Mouse (Mus musculus) forebrain, embryonic 12.5 days (tissue): Measurements from ENCODE around the gene Mpp2. TPM values are rescaled to one million over a fixed set of nuclear protein-coding genes. Genes with fewer than 3 reads are reported as not detected.

Experiments
- ATAC-seq: fragments of 200-750 bp; cut with Nextera tagmentation; 2 replicates; pipeline ENCODE4 v1.8.0; 2017; ENCODE audit warnings: moderate TSS enrichment; ENCODE audit not compliant: low FRiP score
- H3K27ac ChIP-seq: fragments of 300-500 bp; sonication (generic); 2 replicates; pipeline ENCODE4 v1.5.1; 2016; ENCODE audit warnings: mild to moderate bottlenecking
- H3K27me3 ChIP-seq: fragments of 300-500 bp; sonication (generic); 2 replicates; pipeline ENCODE4 v1.6.1; 2016; ENCODE audit warnings: mild to moderate bottlenecking
- H3K36me3 ChIP-seq: fragments of 300-500 bp; sonication (generic); replicated peaks from 2 replicates; pipeline ENCODE4 v1.6.1; 2016; ENCODE audit warnings: mild to moderate bottlenecking
- H3K4me1 ChIP-seq: fragments of 300-500 bp; sonication (generic); 2 replicates; pipeline ENCODE4 v1.6.1; 2016
- H3K4me2 ChIP-seq: fragments of 300-500 bp; sonication (generic); 2 replicates; pipeline ENCODE4 v1.6.1; 2016; ENCODE audit warnings: mild to moderate bottlenecking, moderate library complexity
- H3K4me3 ChIP-seq: fragments of 300-500 bp; sonication (generic); replicated peaks from 2 replicates; pipeline ENCODE4 v1.5.1; 2016; ENCODE audit warnings: mild to moderate bottlenecking
- H3K9ac ChIP-seq: fragments of 300-500 bp; sonication (generic); 2 replicates; pipeline ENCODE4 v1.6.1; 2016; ENCODE audit warnings: mild to moderate bottlenecking
- H3K9me3 ChIP-seq: fragments of 300-500 bp; sonication (generic); 2 replicates; pipeline ENCODE4 v1.6.1; 2016
- WGBS: fragments of 180-500 bp; shearing (Covaris S2); methylation state at CpG from one replicate; pipeline ENCODE4 v1.1.7; 2016; 5-methylcytosine and 5-hydroxymethylcytosine counted together
- polyA plus RNA-seq: library from polyadenylated mRNA; unstranded; fragments of >200 nt; fragmentation: Nextera tagmentation; extraction: Ambion mirVana; gene quantifications from 2 replicates; pipeline ENCODE4 v1.2.1, GENCODE M21; 2016

Mpp2 gene
- polyA plus RNA-seq, 1 experiment from 2014 or later = 24.9 TPM

DNA sequence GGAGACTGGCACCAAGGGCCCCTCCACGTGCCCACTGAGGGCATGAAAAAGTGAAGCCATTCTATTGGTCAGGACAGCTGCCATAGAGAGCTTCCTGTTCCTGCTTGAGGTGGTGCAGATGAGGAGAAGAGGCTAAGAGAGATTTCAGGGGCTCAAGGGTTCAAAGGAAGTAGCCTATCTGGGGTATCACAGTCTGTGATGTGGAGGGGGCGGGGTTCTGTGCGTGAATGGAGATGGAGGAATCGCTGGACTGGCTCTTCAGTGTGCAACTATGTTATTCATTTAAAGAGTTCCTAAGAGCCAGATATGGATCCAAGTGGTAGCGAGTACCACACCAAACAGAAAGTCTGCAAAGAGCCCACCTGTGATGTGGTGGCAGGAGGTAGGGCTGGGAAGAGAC is 8.1 kb upstream of the Mpp2 start:
- H3K4me3 ChIP-seq = no peak overlapping the region
- no peak for ATAC-seq
- H3K9ac ChIP-seq = no peak overlapping the region
- H3K4me2 ChIP-seq = peak overlapping the region; percentile 53
- WGBS = 74% methylated on average over 5 of the region's 5 CpGs
- H3K27ac ChIP-seq = no peak overlapping the region
- H3K36me3 ChIP-seq = no peaks in the 10 kb centered on the region
- peaks cover 15% of the 10 kb centered on the region for H3K4me1 ChIP-seq
- H3K27me3 ChIP-seq = peaks cover 35% of the 10 kb centered on the region
- no peaks in the 10 kb centered on the region for H3K9me3 ChIP-seq

GRCm38 (mm10) chr11:102095676-102096075 is 7.4 kb upstream of the Mpp2 start:
- WGBS = 74% methylated on average over 3 of the region's 3 CpGs
- Histone ChIP-seq H3K27ac (no peak overlapping the region), H3K4me2 (no peak overlapping the region), H3K9ac (no peak overlapping the region), H3K27me3 (peaks cover 28% of the 10 kb centered on the region), H3K9me3 (no peaks in the 10 kb centered on the region), H3K4me1 (peaks cover 15% of the 10 kb centered on the region), H3K4me3 (no peak overlapping the region), H3K36me3 (no peaks in the 10 kb centered on the region)
- ATAC-seq = no peak

- Histone ChIP-seq H3K36me3 (peaks cover 8% of the 10 kb centered on the region), H3K4me1 (peaks cover 38% of the 10 kb centered on the region)
- ATAC-seq = peak; percentile 58
Measured at GRCm38 (mm10) chr11:102089088-102089808, 933 bp upstream of the Mpp2 start.

DNA sequence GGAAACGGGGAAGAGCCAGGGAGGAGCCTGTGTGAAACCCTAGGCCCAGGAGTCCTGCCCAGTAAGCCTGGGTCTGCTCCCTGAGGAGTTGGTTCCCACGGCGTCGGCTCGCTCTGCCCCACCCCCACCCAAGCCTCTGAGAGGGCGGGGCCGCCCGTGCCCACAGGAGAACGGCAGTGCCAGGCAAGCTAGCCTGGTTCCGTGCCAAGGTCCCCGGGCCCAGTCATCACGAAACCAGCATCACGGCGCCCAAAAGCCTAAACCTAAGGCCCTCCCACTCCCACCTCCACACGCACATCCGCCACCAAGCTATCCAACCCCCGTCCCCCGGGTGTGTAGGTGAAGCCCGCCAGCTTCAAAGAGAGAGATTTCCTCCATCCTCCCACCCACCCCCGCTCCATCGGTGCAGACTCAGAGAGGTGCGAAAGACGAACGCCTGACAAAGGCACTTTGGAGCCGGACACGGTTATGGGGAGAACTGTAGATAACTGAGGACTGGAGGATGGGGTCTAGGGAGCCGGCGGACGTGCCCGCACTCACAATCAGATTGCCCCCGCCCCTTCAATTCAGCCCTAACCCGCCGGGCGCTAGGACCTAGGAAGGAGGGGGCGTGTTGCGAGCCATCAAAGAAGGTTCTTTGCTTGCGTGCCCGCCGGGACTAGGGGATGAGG is 1.1 kb downstream of the Mpp2 start:
- peaks cover 55% of the 10 kb centered on the region for H3K4me1 ChIP-seq
- peak overlapping the region; percentile 96 for H3K27ac ChIP-seq
- no peaks in the 10 kb centered on the region for H3K9me3 ChIP-seq
- under 1% methylated on average over 39 of the region's 39 CpGs for WGBS
- H3K9ac ChIP-seq = peak overlapping the region; percentile 64
- peaks cover 13% of the 10 kb centered on the region for H3K36me3 ChIP-seq
- peak; percentile 80 for ATAC-seq
- H3K4me3 ChIP-seq = peak overlapping the region; percentile 56
- H3K27me3 ChIP-seq = no peaks in the 10 kb centered on the region
- peak overlapping the region; percentile 86 for H3K4me2 ChIP-seq

More at GRCm38 (mm10) chr11:102089088-102089808, 933 bp upstream of the Mpp2 start:
- Histone ChIP-seq H3K4me3 (peak overlapping the region; percentile 56), H3K27ac (peak overlapping the region; percentile 96), H3K27me3 (no peaks in the 10 kb centered on the region), H3K9ac (peak overlapping the region; percentile 64), H3K4me2 (peak overlapping the region; percentile 86), H3K9me3 (no peaks in the 10 kb centered on the region)
- under 1% methylated on average over 20 of the region's 20 CpGs for WGBS

- Histone ChIP-seq H3K27me3 (no peaks in the 10 kb centered on the region), H3K36me3 (peaks cover 13% of the 10 kb centered on the region), H3K9me3 (no peaks in the 10 kb centered on the region), H3K4me3 (peak overlapping the region; percentile 56), H3K9ac (peak overlapping the region; percentile 64), H3K27ac (peak overlapping the region; percentile 96), H3K4me2 (peak overlapping the region; percentile 86), H3K4me1 (peaks cover 64% of the 10 kb centered on the region)
- ATAC-seq = no peak
- WGBS = 13% methylated on average over 3 of the region's 3 CpGs
Measured at GRCm38 (mm10) chr11:102086331-102086730, 2.0 kb downstream of the Mpp2 start.

DNA sequence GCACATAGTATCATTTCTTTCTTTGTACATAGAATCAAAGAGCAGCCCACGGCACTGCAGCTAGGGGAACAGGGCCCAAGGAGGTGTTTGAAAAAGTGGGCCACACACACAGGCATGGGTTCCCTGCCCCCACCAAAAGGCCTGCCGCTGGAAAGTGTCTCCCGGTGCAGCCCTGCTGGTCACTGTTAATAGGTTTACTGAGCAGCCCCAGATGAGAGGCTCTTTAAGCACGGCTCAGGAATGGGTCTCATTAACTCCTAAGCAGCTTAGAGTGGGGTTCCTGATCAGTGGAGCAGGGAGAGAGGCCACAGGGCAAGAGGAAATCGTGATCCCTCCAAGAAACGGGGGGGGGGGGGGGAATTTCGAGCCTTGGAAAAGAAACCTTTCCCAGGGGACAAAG is 4.2 kb downstream of the Mpp2 start:
- Histone ChIP-seq H3K4me3 (no peak overlapping the region), H3K9me3 (no peaks in the 10 kb centered on the region), H3K27me3 (no peaks in the 10 kb centered on the region), H3K36me3 (peaks cover 26% of the 10 kb centered on the region), H3K4me2 (no peak overlapping the region), H3K27ac (peak overlapping the region; percentile 22; the same call in 1 of the 2 replicates), H3K4me1 (peaks cover 57% of the 10 kb centered on the region), H3K9ac (no peak overlapping the region)
- no peak for ATAC-seq
- WGBS = 9% methylated on average over 7 of the region's 7 CpGs

DNA sequence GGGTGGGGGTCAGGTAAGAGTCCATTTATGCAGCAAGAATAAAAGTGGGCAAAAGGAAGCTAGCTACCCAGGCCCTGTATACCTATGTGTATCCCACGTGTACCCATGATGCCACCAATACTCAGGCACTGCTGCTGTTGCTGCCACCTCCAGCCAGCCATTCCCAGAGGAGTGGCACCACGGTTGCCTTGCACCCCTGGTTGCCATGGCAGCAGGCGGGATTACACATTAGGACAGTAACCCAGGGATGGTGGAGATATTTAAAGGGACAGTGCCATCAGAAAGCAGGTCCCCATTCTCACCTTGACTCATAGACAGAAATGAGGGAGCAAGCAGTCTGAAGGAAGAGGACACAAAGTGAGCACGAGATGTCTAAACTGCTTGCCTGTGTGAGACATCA is 5.1 kb downstream of the Mpp2 start:
- Histone ChIP-seq H3K27me3 (no peaks in the 10 kb centered on the region), H3K27ac (no peak overlapping the region), H3K4me3 (no peak overlapping the region), H3K9ac (no peak overlapping the region), H3K4me2 (peak overlapping the region; percentile 83), H3K4me1 (peaks cover 53% of the 10 kb centered on the region), H3K36me3 (peaks cover 35% of the 10 kb centered on the region), H3K9me3 (no peaks in the 10 kb centered on the region)
- WGBS = 44% methylated on average over 4 of the region's 4 CpGs
- no peak for ATAC-seq

- H3K4me3 ChIP-seq = peak overlapping the region; percentile 40
- peaks cover 38% of the 10 kb centered on the region for H3K36me3 ChIP-seq
- H3K4me1 ChIP-seq = peaks cover 53% of the 10 kb centered on the region
- no peaks in the 10 kb centered on the region for H3K27me3 ChIP-seq
- 3% methylated on average over 18 of the region's 18 CpGs for WGBS
- no peak overlapping the region for H3K27ac ChIP-seq
- peak overlapping the region; percentile 83 for H3K4me2 ChIP-seq
- peak overlapping the region; percentile 54 for H3K9ac ChIP-seq
- peak; percentile 89 for ATAC-seq
- H3K9me3 ChIP-seq = no peaks in the 10 kb centered on the region
Measured at GRCm38 (mm10) chr11:102082322-102082721, 6.0 kb downstream of the Mpp2 start.

- Histone ChIP-seq H3K9me3 (no peaks in the 10 kb centered on the region), H3K9ac (no peak overlapping the region), H3K4me3 (no peak overlapping the region), H3K4me1 (peaks cover 7% of the 10 kb centered on the region), H3K4me2 (no peak overlapping the region), H3K27me3 (no peaks in the 10 kb centered on the region), H3K36me3 (peaks cover 33% of the 10 kb centered on the region), H3K27ac (no peak overlapping the region)
- 88% methylated on average over 14 of the region's 14 CpGs for WGBS
- no peak for ATAC-seq
Measured at GRCm38 (mm10) chr11:102073722-102074121, 14.6 kb downstream of the Mpp2 start.

- no peak overlapping the region for H3K4me3 ChIP-seq
- H3K9me3 ChIP-seq = no peaks in the 10 kb centered on the region
- peaks cover 26% of the 10 kb centered on the region for H3K36me3 ChIP-seq
- H3K4me2 ChIP-seq = no peak overlapping the region
- no peaks in the 10 kb centered on the region for H3K27me3 ChIP-seq
- WGBS = 88% methylated on average over 5 of the region's 5 CpGs
- H3K27ac ChIP-seq = 0 out of 2 replicates have a peak overlapping the region, but pooled peaks have one; percentile 13
- no peak overlapping the region for H3K9ac ChIP-seq
- H3K4me1 ChIP-seq = peaks cover 7% of the 10 kb centered on the region
- no peak for ATAC-seq
Measured at GRCm38 (mm10) chr11:102072729-102073128, 15.6 kb downstream of the Mpp2 start.

GRCm38 (mm10) chr11:102070426-102070825 is 17.9 kb downstream of the Mpp2 start:
- peaks cover 7% of the 10 kb centered on the region for H3K4me1 ChIP-seq
- peaks cover 13% of the 10 kb centered on the region for H3K36me3 ChIP-seq
- peak overlapping the region; percentile 22; the same call in 1 of the 2 replicates for H3K4me2 ChIP-seq
- no peak overlapping the region for H3K4me3 ChIP-seq
- H3K27me3 ChIP-seq = no peaks in the 10 kb centered on the region
- no peak overlapping the region for H3K9ac ChIP-seq
- H3K27ac ChIP-seq = 0 out of 2 replicates have a peak overlapping the region, but pooled peaks have one; percentile 25
- H3K9me3 ChIP-seq = no peaks in the 10 kb centered on the region
- 8% methylated on average over 13 of the region's 13 CpGs for WGBS
- ATAC-seq = no peak

DNA sequence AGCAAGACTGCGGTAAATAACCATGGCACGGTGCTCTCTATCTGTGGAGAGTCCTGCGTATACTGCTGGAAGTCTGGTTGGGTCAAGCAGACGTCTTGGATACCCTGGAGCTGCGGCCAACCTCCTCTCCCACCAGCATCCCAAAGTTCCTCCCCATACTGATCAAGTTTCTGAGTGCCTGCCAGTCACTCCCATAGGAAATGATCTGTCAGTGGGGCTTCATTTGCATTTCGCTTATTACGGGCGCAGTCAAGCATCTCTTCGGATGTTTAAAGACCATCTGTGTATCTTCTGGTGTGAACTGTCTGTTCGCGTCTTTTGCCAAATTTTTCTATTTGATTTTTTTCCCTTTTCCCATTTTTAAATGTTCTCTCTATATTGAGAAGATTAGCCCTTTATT is 18.7 kb downstream of the Mpp2 start:
- H3K4me2 ChIP-seq = no peak overlapping the region

More for the DNA sequence above, 18.7 kb downstream of the Mpp2 start:
- H3K9me3 ChIP-seq = no peaks in the 10 kb centered on the region
- ATAC-seq = no peak
- no peak overlapping the region for H3K27ac ChIP-seq
- peaks cover 7% of the 10 kb centered on the region for H3K36me3 ChIP-seq
- whole genome bisulfite sequencing = 60% methylated on average over 11 of the region's 11 CpGs
- no peak overlapping the region for H3K9ac ChIP-seq
- no peaks in the 10 kb centered on the region for H3K27me3 ChIP-seq
- H3K4me1 ChIP-seq = peaks cover 7% of the 10 kb centered on the region
- H3K4me3 ChIP-seq = no peak overlapping the region
